Mouse (Mus musculus) embryonic fibroblast, embryonic 13.5 days (primary cell): ENCODE measurements around the gene Parp9.

Experiments used
- CTCF ChIP-seq: IDR thresholded peaks from 2 replicates; pipeline ENCODE4 v1.5.1; 2011; ENCODE audit warnings: mild to moderate bottlenecking, control low read depth, low read length, moderate library complexity, borderline replicate concordance; ENCODE audit not compliant: insufficient read depth
- POLR2A ChIP-seq: IDR thresholded peaks from 2 replicates; pipeline ENCODE4 v1.6.1; 2011; ENCODE audit warnings: low read depth, mild to moderate bottlenecking, control low read depth, low read length, moderate library complexity

DNA sequence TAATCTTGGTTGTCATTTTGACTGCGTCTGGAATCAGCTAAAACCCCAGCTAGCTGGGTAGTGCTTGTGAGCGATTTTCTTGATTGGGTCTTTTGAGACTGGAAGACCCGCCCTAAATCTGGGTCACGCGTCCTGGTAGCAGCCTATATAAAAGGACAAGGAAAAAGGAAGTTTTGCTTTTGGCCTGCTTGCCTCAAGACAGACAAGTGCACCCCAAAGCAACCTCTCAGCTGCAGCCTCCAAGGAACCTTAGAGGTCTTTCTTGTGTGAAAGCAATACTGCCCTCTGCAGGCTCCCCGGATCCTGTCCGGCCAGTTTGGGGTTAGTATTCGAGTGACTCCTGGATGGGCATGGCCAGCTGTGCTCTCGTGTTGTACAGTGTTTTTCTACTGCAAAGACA, 1.4 kb downstream of the Parp9 start:
- TF ChIP-seq POLR2A (peak; percentile 84), CTCF (0 out of 2 replicates have a peak, but pooled peaks have one; percentile 10)
